Mouse (Mus musculus) heart, postnatal 0 days (tissue): Measurements from ENCODE around the gene Matk. TPM values are rescaled to one million over a fixed set of nuclear protein-coding genes. Genes with fewer than 3 reads are reported as not detected.

Experiments
- ATAC-seq: fragments of 200-750 bp; cut with Nextera tagmentation; 2 replicates; pipeline ENCODE4 v1.8.0; 2017; ENCODE audit warnings: low read depth, moderate number of reproducible peaks, moderate library complexity; ENCODE audit not compliant: insufficient read depth
- DNase-seq: peaks from one replicate; pipeline ENCODE4 v3.0.0-alpha.2; 2016; ENCODE audit warnings: low spot score
- H3K27ac ChIP-seq: fragments of 300-500 bp; sonication (generic); 2 replicates; pipeline ENCODE4 v1.5.1; 2014; ENCODE audit warnings: low read depth, mild to moderate bottlenecking
- H3K27me3 ChIP-seq: fragments of 300-500 bp; sonication (generic); 2 replicates; pipeline ENCODE4 v1.6.1; 2014; ENCODE audit warnings: low read length, mixed read lengths; ENCODE audit not compliant: control insufficient read depth, insufficient read depth
- H3K36me3 ChIP-seq: fragments of 300-500 bp; sonication (generic); replicated peaks from 2 replicates; pipeline ENCODE4 v1.6.1; 2014; ENCODE audit warnings: low read length, mixed read lengths; ENCODE audit not compliant: control insufficient read depth, insufficient read depth
- H3K4me1 ChIP-seq: fragments of 300-500 bp; sonication (generic); 2 replicates; pipeline ENCODE4 v1.6.1; 2014; ENCODE audit warnings: antibody characterized with exemption; ENCODE audit not compliant: control insufficient read depth, insufficient read depth
- H3K4me2 ChIP-seq: fragments of 300-500 bp; sonication (generic); 2 replicates; pipeline ENCODE4 v1.6.1; 2014; ENCODE audit warnings: low read depth, mild to moderate bottlenecking, low read length, moderate library complexity
- H3K4me3 ChIP-seq: fragments of 300-500 bp; sonication (generic); 2 replicates; pipeline ENCODE4 v1.5.1; 2014; ENCODE audit warnings: low read depth, low read length
- H3K9ac ChIP-seq: fragments of 300-500 bp; sonication (generic); replicated peaks from 2 replicates; pipeline ENCODE4 v1.6.1; 2014; ENCODE audit warnings: low read depth, low read length, mixed read lengths
- H3K9me3 ChIP-seq: fragments of 300-500 bp; sonication (generic); replicated peaks from 2 replicates; pipeline ENCODE4 v1.6.1; 2016; ENCODE audit warnings: low read length; ENCODE audit not compliant: control insufficient read depth
- CTCF ChIP-seq: IDR thresholded peaks from 2 replicates; pipeline ENCODE4 v1.5.1; 2016; ENCODE audit warnings: antibody characterized with exemption, control low read depth, low read depth
- EP300 ChIP-seq: IDR thresholded peaks from 2 replicates; pipeline ENCODE4 v1.6.1; 2016; ENCODE audit warnings: antibody characterized with exemption, low read depth
- WGBS: fragments of 180-500 bp; shearing (Covaris S2); extraction: QIAGEN DNeasy Blood & Tissue Kit; methylation state at CpG from one replicate; pipeline ENCODE4 v1.1.7; 2014; 5-methylcytosine and 5-hydroxymethylcytosine counted together
- polyA plus RNA-seq: library from polyadenylated mRNA; unstranded; fragments of >200 nt; fragmentation: Nextera tagmentation; extraction: Ambion mirVana; gene quantifications from 2 replicates; pipeline ENCODE4 v1.2.1, GENCODE M21; 2015
- total RNA-seq: library from RNA; depleted of rRNA; stranded (reverse); fragments of >200 nt; gene quantifications from 2 replicates; pipeline ENCODE4 v1.2.3, GENCODE M21; 2014; ENCODE audit warnings: low replicate concordance

Gene Matk
- total and polyA plus RNA-seq, 2 experiments from 2014 or later, result 0.31 to 0.42 TPM

DNA sequence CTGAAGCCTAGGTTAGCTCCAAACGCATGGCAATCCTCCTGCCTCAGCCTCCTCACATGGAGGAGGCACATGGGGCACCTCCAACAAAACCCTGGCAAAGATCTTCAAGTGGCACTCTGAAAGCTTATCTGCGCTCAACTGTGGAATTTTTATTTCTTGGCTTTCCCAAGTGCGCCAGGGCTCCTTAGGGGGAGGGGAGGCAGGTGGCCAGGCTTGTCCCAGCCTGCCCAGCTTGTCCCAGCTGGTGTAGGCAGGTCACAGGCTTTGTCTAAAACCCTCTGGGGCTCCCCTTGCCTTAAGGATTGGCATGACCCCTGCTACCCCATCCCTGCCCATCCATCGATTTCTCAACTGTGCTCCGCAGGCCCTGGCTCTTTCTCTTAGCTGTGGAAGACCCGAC, 31.5 kb downstream of the Matk start:
- H3K27me3 ChIP-seq, result peaks cover 45% of the 10 kb centered on the region
- ATAC-seq, result no peak
- 0 out of 2 replicates have a peak, but pooled peaks cover 4% of the 10 kb centered on the region for H3K4me1 ChIP-seq
- no peak overlapping the region for H3K27ac ChIP-seq
- DNase-seq, result no peak
- H3K9ac ChIP-seq, result no peak overlapping the region
- 55% methylated on average over 6 of the region's 6 CpGs for WGBS
- H3K4me3 ChIP-seq, result no peak overlapping the region
- no peak overlapping the region for H3K4me2 ChIP-seq
- no peaks in the 10 kb centered on the region for H3K9me3 ChIP-seq
- H3K36me3 ChIP-seq, result no peaks in the 10 kb centered on the region
- TF ChIP-seq CTCF, result no peak
- no peak for TF ChIP-seq EP300

DNA sequence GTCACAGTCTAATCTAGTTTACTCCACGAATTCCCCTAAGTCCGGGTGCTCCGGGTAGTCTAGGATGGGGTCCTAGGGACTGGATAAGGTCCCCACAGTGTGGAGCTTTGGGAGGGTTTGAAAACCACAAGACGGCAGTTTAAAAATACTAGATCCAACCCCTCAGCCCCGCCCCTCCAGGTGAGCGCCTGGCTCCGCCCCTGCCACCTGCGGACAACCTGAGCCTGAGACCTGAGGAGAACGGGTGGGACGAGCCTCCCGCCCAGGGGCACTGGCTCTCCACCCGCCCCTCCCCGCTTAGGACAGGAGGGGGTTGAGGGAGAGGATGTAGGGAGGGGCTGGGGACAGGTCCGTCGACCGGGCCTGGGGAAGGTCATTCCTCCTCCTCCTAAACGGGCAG, 32.0 kb downstream of the Matk start:
- H3K4me2 ChIP-seq, result no peak overlapping the region
- WGBS, result 17% methylated on average over 17 of the region's 17 CpGs
- TF ChIP-seq EP300 (no peak), CTCF (no peak)
- 0 out of 2 replicates have a peak, but pooled peaks cover 4% of the 10 kb centered on the region for H3K4me1 ChIP-seq
- no peaks in the 10 kb centered on the region for H3K9me3 ChIP-seq
- H3K36me3 ChIP-seq, result no peaks in the 10 kb centered on the region
- H3K27ac ChIP-seq, result no peak overlapping the region
- H3K9ac ChIP-seq, result no peak overlapping the region
- peaks cover 46% of the 10 kb centered on the region for H3K27me3 ChIP-seq
- DNase-seq (no peak), ATAC-seq (no peak)
- peak overlapping the region; percentile 48; the same call in 1 of the 2 replicates for H3K4me3 ChIP-seq

- Histone ChIP-seq H3K9me3 (no peaks in the 10 kb centered on the region), H3K9ac (peak overlapping the region; percentile 35; the same call in 1 of the 2 replicates), H3K4me3 (peak overlapping the region; percentile 48), H3K4me2 (peak overlapping the region; percentile 84), H3K27me3 (peaks cover 45% of the 10 kb centered on the region), H3K27ac (no peak overlapping the region), H3K36me3 (no peaks in the 10 kb centered on the region), H3K4me1 (0 out of 2 replicates have a peak, but pooled peaks cover 7% of the 10 kb centered on the region)
- 2% methylated on average over 53 of the region's 54 CpGs for WGBS
- ATAC-seq (peak; percentile 81), DNase-seq (peak; percentile 83)
- peak; percentile 3; the same call in 1 of the 2 replicates for TF ChIP-seq CTCF
- TF ChIP-seq EP300, result peak; percentile 87
These were observed 33.1 kb downstream of the Matk start for GRCm38 (mm10) chr10:81285694-81286450.

DNA sequence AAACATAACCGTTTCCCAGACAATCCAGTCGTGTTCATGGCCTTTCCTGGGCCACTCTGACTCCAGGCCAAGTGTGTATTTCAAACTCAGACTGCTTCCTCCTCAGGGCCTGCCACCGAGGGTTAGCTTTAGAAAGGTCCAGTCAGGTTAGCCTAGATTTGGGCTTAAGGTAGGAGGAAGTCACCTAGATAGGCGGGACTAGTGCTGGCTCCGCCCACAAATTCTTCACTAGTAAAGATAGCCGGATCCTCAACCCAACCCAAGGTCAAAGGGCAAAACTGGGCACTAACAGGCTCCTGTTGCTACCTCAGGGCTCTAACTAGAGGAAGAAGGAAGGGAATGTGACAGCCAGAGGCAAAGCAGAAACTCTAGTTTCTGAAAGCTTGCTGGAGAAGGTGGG, 33.9 kb downstream of the Matk start:
- Histone ChIP-seq H3K4me3 (no peak overlapping the region), H3K4me1 (0 out of 2 replicates have a peak, but pooled peaks cover 7% of the 10 kb centered on the region), H3K27me3 (peaks cover 40% of the 10 kb centered on the region), H3K4me2 (no peak overlapping the region), H3K27ac (no peak overlapping the region), H3K9ac (no peak overlapping the region), H3K36me3 (no peaks in the 10 kb centered on the region), H3K9me3 (no peaks in the 10 kb centered on the region)
- ATAC-seq (no peak), DNase-seq (no peak)
- TF ChIP-seq EP300, result no peak
- TF ChIP-seq CTCF, result no peak
- 43% methylated on average over 6 of the region's 6 CpGs for WGBS

- no peaks in the 10 kb centered on the region for H3K9me3 ChIP-seq
- TF ChIP-seq EP300 (no peak), CTCF (peak; percentile 82)
- no peak overlapping the region for H3K9ac ChIP-seq
- peaks cover 40% of the 10 kb centered on the region for H3K27me3 ChIP-seq
- ATAC-seq (no peak), DNase-seq (no peak)
- H3K4me1 ChIP-seq, result 0 out of 2 replicates have a peak, but pooled peaks cover 7% of the 10 kb centered on the region
- H3K36me3 ChIP-seq, result no peaks in the 10 kb centered on the region
- H3K4me2 ChIP-seq, result no peak overlapping the region
- H3K27ac ChIP-seq, result no peak overlapping the region
- WGBS, result 57% methylated on average over 8 of the region's 8 CpGs
- no peak overlapping the region for H3K4me3 ChIP-seq
These were observed 34.9 kb downstream of the Matk start for GRCm38 (mm10) chr10:81287513-81288157.
